Mouse (Mus musculus): ENCODE measurements around the gene Selenon. TPM values are rescaled to one million over a fixed set of nuclear protein-coding genes. Genes with fewer than 3 reads are reported as not detected.

The Selenon gene
- polyA plus RNA-seq (2012; rRNA removed), result 1.4 and 1.6 TPM in 2 replicates

DNA sequence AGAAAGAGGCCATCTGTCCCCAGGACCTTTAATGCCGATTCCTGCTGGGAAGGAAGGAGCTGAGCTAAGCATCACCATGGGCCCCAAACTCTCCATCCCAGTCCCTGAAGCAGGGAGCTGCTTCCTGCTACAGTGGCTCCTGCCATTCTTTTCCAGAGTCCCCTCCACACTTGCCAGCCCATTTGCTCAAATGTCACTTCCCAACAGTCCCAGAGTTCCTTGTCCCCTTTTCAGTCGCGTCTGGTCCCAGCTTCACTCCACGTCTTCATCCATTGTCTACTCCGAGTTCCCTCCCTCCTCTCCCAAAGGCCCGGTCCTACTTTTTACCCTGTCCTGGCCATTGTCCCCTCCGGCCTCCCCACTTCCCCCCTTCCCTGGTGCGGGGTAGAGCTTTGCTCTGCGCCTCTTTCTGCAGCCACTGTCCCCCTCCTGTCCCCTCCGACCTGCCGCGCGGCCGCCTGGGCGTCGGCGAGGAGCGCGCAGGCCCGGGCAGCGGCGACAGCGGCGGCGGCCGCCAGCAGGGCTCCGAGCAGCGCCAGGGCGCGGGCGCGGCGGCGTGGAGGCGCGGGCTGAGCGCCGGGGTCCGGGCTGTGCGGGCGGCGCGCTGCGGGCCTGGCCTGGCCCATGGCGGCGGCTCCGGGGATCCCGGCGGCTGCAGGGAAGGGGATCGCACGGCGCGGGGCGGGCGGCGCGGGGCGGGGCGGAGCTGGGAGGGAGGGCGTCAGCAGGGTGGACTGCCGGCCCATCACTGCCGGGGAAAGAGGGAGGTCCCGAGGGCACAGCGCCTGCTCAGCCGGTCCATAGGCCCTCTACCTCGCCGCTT is at the start of gene Selenon:
TSS of gene Selenon (minus strand) at position 673 of the 823 bp plus-strand sequence.
- TF ChIP-seq POLR2A (IDR thresholded peaks at IDR 0.05; ENCODE audit: control insufficient read depth, low read depth, low read length), result no peak
- no peak for TF ChIP-seq CTCF (IDR thresholded peaks at IDR 0.05; ENCODE audit: control insufficient read depth, insufficient read depth, insufficient replicate concordance, low read depth, low read length)
- H3K4me3 ChIP-seq (ENCODE audit: control insufficient read depth, low read depth, low read length), result peak within 1 kb of the TSS; percentile 41
- H3K27ac ChIP-seq (ENCODE audit: control insufficient read depth, insufficient read depth, low read depth, low read length), result no peak within 1 kb of the TSS
- H3K27me3 ChIP-seq (ENCODE audit: control insufficient read depth, insufficient read depth, low read length), result no peaks in the 10 kb centered on the region; the same call in 1 of the 2 replicates
- no peaks in the 10 kb centered on the region for H3K36me3 ChIP-seq (ENCODE audit: control insufficient read depth, insufficient read depth, low read length)
- no peaks in the 10 kb centered on the region for H3K4me1 ChIP-seq (ENCODE audit: control insufficient read depth, insufficient read depth, low read length)

DNA sequence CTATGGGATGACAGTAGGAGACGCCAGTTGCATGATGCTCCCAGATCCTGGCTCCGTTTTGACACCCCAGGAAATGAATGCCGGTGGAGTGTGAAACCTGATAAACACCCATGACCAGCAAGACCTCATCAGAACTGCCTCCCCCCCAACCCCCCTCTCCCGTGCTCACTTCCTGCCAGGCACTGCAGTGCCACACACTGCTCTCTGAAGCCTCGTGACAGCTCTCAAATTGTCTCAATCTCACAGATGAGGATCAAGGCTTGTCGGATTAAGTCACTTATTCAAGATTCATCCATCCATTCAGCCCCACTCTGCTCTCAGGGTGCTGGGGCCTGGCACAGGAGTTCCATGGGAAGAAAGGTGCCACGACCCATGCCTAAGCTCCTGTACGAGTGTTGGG is 49.4 kb upstream of the Selenon start:
- no peak for TF ChIP-seq CTCF (IDR thresholded peaks at IDR 0.05; ENCODE audit: control insufficient read depth, insufficient read depth, insufficient replicate concordance, low read depth, low read length)
- no peak for TF ChIP-seq POLR2A (IDR thresholded peaks at IDR 0.05; ENCODE audit: control insufficient read depth, low read depth, low read length)
- H3K27me3 ChIP-seq (ENCODE audit: control insufficient read depth, insufficient read depth, low read length), result no peaks in the 10 kb centered on the region
- H3K36me3 ChIP-seq (ENCODE audit: control insufficient read depth, insufficient read depth, low read length), result no peaks in the 10 kb centered on the region
- no peak overlapping the region for H3K4me3 ChIP-seq (ENCODE audit: control insufficient read depth, low read depth, low read length)
- no peaks in the 10 kb centered on the region; the same call in 1 of the 2 replicates for H3K4me1 ChIP-seq (ENCODE audit: control insufficient read depth, insufficient read depth, low read length)
- no peak overlapping the region for H3K27ac ChIP-seq (ENCODE audit: control insufficient read depth, insufficient read depth, low read depth, low read length)

DNA sequence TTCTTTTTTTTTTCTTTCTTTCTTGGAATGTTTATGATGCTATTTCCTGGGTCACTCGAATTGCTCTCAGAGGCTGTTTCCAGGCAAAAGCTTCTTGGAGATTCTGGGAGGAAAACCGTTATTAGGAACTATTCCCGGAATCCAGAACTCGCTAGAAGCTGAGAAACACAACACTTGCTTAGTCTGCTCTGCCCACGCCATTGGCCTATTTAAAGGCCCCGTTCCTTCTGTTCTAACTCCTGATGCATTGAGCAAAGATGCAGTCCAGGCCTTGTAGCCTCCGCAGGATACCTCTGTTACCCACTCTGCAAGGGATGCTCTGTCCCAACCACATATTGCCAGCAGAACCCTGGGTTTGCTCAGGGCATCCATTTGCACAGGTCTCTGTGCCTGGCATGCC is 48.8 kb upstream of the Selenon start:
- Histone ChIP-seq H3K36me3 (ENCODE audit: control insufficient read depth, insufficient read depth, low read length) (no peaks in the 10 kb centered on the region), H3K27me3 (ENCODE audit: control insufficient read depth, insufficient read depth, low read length) (no peaks in the 10 kb centered on the region), H3K4me1 (ENCODE audit: control insufficient read depth, insufficient read depth, low read length) (no peaks in the 10 kb centered on the region; the same call in 1 of the 2 replicates), H3K27ac (ENCODE audit: control insufficient read depth, insufficient read depth, low read depth, low read length) (no peak overlapping the region), H3K4me3 (ENCODE audit: control insufficient read depth, low read depth, low read length) (no peak overlapping the region)
- TF ChIP-seq CTCF (IDR thresholded peaks at IDR 0.05; ENCODE audit: control insufficient read depth, insufficient read depth, insufficient replicate concordance, low read depth, low read length), result no peak
- TF ChIP-seq POLR2A (IDR thresholded peaks at IDR 0.05; ENCODE audit: control insufficient read depth, low read depth, low read length), result no peak

DNA sequence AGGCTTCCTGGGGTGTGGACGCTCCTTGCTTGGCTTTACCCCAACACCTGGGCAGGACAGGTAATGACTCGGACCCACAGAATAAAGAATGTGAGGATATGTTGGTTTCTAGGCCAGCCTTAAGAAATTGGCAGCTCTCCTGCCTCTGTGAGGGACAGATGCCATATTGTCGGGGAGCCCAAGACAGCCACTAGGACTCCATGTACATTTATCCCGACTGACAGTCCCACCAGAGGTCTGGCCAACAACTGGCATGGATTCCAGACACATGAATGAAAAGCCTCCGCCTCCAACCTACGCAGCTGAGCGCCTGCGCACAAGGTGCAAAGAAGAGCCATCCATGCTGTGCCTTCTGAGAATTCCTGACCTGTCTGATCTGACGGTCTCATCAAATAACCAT is 48.1 kb upstream of the Selenon start:
- H3K27ac ChIP-seq (ENCODE audit: control insufficient read depth, insufficient read depth, low read depth, low read length), result no peak overlapping the region
- H3K27me3 ChIP-seq (ENCODE audit: control insufficient read depth, insufficient read depth, low read length), result no peaks in the 10 kb centered on the region
- H3K36me3 ChIP-seq (ENCODE audit: control insufficient read depth, insufficient read depth, low read length), result no peaks in the 10 kb centered on the region
- TF ChIP-seq POLR2A (IDR thresholded peaks at IDR 0.05; ENCODE audit: control insufficient read depth, low read depth, low read length) (no peak), CTCF (IDR thresholded peaks at IDR 0.05; ENCODE audit: control insufficient read depth, insufficient read depth, insufficient replicate concordance, low read depth, low read length) (no peak)
- H3K4me1 ChIP-seq (ENCODE audit: control insufficient read depth, insufficient read depth, low read length), result no peaks in the 10 kb centered on the region; the same call in 1 of the 2 replicates
- H3K4me3 ChIP-seq (ENCODE audit: control insufficient read depth, low read depth, low read length), result no peak overlapping the region

DNA sequence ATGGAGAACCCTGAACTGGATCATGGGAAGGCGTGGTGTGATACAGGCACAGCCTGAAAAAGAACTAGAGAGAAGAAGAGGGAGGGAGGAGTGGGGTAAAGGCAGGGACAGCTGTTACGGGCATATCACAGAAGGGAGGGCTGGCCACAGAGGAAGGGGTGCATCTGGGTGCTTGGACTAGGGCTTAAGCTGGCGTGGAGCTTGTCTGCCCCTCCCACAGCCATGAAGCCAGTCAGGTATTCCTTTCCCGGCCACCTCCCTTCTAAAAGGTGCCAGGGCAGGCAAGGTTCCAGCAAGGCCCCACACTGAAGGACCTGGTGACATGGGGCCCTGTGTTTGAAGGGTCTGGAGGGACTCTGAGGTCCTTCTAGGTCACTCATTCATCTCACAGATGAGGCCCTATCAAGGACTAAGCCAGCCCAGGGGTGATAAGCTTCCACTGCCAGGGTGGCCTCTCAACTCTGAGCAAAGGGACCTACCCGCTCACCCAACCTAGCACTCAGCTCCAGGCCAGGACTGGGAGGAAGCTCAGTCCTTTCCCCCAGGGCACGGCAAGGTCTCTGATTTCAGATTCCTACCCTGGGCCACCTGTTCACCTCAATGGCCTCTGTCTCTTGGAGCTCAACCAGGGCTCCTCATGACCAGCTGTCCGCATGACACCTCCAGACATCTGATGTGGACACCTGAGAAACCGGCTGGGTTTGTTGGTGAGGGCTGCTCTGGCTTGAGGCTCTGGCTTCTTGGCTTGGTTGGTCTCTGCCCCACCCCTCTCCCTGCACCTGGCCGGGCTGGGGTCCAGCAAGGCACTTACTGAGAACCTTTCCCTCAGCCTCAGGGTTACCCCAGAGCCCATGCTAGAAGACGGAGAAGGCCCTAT is 45.1 kb upstream of the Selenon start:
- Histone ChIP-seq H3K36me3 (ENCODE audit: control insufficient read depth, insufficient read depth, low read length) (no peaks in the 10 kb centered on the region), H3K4me1 (ENCODE audit: control insufficient read depth, insufficient read depth, low read length) (no peaks in the 10 kb centered on the region; the same call in 1 of the 2 replicates), H3K27me3 (ENCODE audit: control insufficient read depth, insufficient read depth, low read length) (no peaks in the 10 kb centered on the region), H3K4me3 (ENCODE audit: control insufficient read depth, low read depth, low read length) (no peak overlapping the region), H3K27ac (ENCODE audit: control insufficient read depth, insufficient read depth, low read depth, low read length) (no peak overlapping the region)
- TF ChIP-seq POLR2A (IDR thresholded peaks at IDR 0.05; ENCODE audit: control insufficient read depth, low read depth, low read length), result no peak
- no peak for TF ChIP-seq CTCF (IDR thresholded peaks at IDR 0.05; ENCODE audit: control insufficient read depth, insufficient read depth, insufficient replicate concordance, low read depth, low read length)

DNA sequence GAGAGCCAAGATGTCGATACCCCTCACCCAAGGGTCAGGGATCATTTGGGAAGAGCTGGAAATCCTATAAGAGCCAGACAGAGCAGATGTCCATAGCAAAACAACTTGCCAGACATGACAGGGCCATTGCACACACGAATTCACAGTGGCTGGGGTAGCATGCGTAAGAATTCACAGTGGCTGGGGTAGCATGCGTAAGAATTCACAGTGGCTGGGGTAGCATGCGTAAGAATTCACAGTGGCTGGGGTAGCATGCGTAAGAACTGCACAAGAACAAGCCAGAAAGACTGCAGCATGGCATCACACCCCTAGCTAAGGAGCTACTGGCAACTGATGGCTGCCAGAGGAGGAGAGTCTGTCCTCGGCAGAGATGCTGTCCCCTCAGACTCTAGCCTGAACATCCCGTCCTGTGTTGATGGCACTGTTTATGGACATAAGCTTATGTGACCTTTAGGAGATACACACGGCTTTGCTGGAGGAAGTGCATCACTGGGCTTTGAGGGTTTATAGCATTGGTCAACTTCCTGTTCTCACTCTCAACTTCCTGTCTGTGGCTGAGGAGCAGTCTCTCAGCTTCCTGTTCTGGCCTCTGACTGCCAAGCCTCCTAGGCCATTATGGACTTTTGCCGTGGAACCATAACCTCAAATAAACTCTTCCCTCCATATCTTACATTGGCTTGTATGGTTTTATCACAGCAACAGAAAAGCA is 42.9 kb upstream of the Selenon start:
- TF ChIP-seq POLR2A (IDR thresholded peaks at IDR 0.05; ENCODE audit: control insufficient read depth, low read depth, low read length) (no peak), CTCF (IDR thresholded peaks at IDR 0.05; ENCODE audit: control insufficient read depth, insufficient read depth, insufficient replicate concordance, low read depth, low read length) (no peak)
- H3K36me3 ChIP-seq (ENCODE audit: control insufficient read depth, insufficient read depth, low read length), result no peaks in the 10 kb centered on the region
- H3K27ac ChIP-seq (ENCODE audit: control insufficient read depth, insufficient read depth, low read depth, low read length), result no peak overlapping the region
- H3K27me3 ChIP-seq (ENCODE audit: control insufficient read depth, insufficient read depth, low read length), result no peaks in the 10 kb centered on the region
- H3K4me3 ChIP-seq (ENCODE audit: control insufficient read depth, low read depth, low read length), result no peak overlapping the region
- no peaks in the 10 kb centered on the region for H3K4me1 ChIP-seq (ENCODE audit: control insufficient read depth, insufficient read depth, low read length)

Measured in testis, adult 2 months (tissue).